Comparison of ENCODE assay signal across 8 mouse cellular contexts in the genomic region with DNA sequence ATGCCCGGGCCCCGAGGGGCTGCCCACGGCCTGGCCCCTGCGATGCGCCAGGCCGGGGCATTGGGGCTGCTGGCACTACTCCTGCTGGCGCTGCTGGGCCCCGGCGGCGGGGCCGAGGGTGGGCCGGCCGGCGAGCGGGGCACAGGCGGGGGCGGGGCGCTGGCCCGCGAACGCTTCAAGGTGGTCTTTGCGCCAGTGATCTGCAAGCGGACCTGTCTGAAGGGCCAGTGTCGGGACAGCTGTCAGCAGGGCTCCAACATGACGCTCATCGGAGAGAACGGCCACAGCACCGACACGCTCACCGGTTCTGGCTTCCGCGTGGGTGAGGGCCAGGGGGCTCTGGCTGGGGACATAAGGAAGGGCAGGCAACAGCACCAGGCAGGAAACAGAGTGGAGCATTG. TPM values are rescaled to one million over a fixed set of nuclear protein-coding genes. Genes with fewer than 3 reads are reported as not detected.
DNase-seq lines count a peak whose midpoint lies in the region; ATAC-seq lines count a peak whose summit lies in the region.

No protein-coding gene starts in this region.

- peak overlapping the region; percentile 90 for H3K9ac ChIP-seq in heart, embryonic 15.5 days
- peak overlapping the region; percentile 78 for H3K9ac ChIP-seq in hindbrain, embryonic 13.5 days
- peak overlapping the region; percentile 79 for H3K9ac ChIP-seq in midbrain, embryonic 11.5 days (ENCODE audit: low read length)

- no peaks in the 10 kb centered on the region for H3K36me3 ChIP-seq in heart, embryonic 15.5 days
- H3K36me3 ChIP-seq in hindbrain, embryonic 13.5 days = no peaks in the 10 kb centered on the region
- H3K36me3 ChIP-seq in midbrain, embryonic 11.5 days (ENCODE audit: control insufficient read depth, insufficient read depth, low read length) = no peaks in the 10 kb centered on the region

- peak overlapping the region; percentile 96 for H3K4me2 ChIP-seq in heart, embryonic 15.5 days
- peak overlapping the region; percentile 89 for H3K4me2 ChIP-seq in hindbrain, embryonic 13.5 days
- peak overlapping the region; percentile 92 for H3K4me2 ChIP-seq in midbrain, embryonic 11.5 days

- H3K4me3 ChIP-seq in heart, embryonic 15.5 days = peak overlapping the region; percentile 68
- peak overlapping the region; percentile 67 for H3K4me3 ChIP-seq in brown adipose tissue, adult 24 weeks (ENCODE audit: insufficient read depth, low read depth, low read length)
- H3K4me3 ChIP-seq in hindbrain, embryonic 13.5 days = peak overlapping the region; percentile 52
- H3K4me3 ChIP-seq in midbrain, embryonic 11.5 days (ENCODE audit: low read depth, low read length) = peak overlapping the region; percentile 52

- ATAC-seq in heart, embryonic 15.5 days (replicated peaks; ENCODE audit: insufficient number of reproducible peaks, insufficient read depth, low FRiP score, low read depth) = peak; percentile 33
- ATAC-seq in hindbrain, embryonic 13.5 days (ENCODE audit: low FRiP score) = peak; percentile 12
- peak; percentile 68 for ATAC-seq in midbrain, embryonic 11.5 days (ENCODE audit: low FRiP score)
- no peak for ATAC-seq in CD4-positive, CD25-positive, alpha-beta regulatory T cell, adult 4 months

- 2% methylated on average over 32 of the region's 32 CpGs for WGBS in heart, embryonic 15.5 days
- WGBS in hindbrain, embryonic 13.5 days = 1% methylated on average over 32 of the region's 32 CpGs
- 1% methylated on average over 32 of the region's 32 CpGs for WGBS in midbrain, embryonic 11.5 days

- DNase-seq in heart, adult 11 months = no peak
- peak; percentile 95 for DNase-seq in midbrain, embryonic 11.5 days (ENCODE audit: low spot score, missing footprints)
- no peak for DNase-seq in cerebellum, adult 11 months
- DNase-seq in layer of hippocampus, adult 9-10 months (ENCODE audit: low spot score) = no peak

- peak overlapping the region; percentile 94 for H3K27ac ChIP-seq in heart, embryonic 15.5 days
- peak overlapping the region; percentile 78 for H3K27ac ChIP-seq in brown adipose tissue, adult 24 weeks (replicated peaks; ENCODE audit: low read depth, low read length)
- peak overlapping the region; percentile 84 for H3K27ac ChIP-seq in hindbrain, embryonic 13.5 days
- H3K27ac ChIP-seq in midbrain, embryonic 11.5 days (ENCODE audit: low read depth, low read length) = no peak overlapping the region

- peaks cover 70% of the 10 kb centered on the region for H3K4me1 ChIP-seq in heart, embryonic 15.5 days (replicated peaks)
- H3K4me1 ChIP-seq in brown adipose tissue, adult 24 weeks (ENCODE audit: control insufficient read depth, insufficient read depth, insufficient read length, low read length) = peaks cover 7% of the 10 kb centered on the region
- H3K4me1 ChIP-seq in hindbrain, embryonic 13.5 days (replicated peaks) = peaks cover 62% of the 10 kb centered on the region
- H3K4me1 ChIP-seq in midbrain, embryonic 11.5 days (ENCODE audit: control insufficient read depth, insufficient read depth, low read length) = peaks cover 30% of the 10 kb centered on the region

- no peaks in the 10 kb centered on the region for H3K9me3 ChIP-seq in heart, embryonic 15.5 days (replicated peaks)
- no peaks in the 10 kb centered on the region for H3K9me3 ChIP-seq in hindbrain, embryonic 13.5 days
- H3K9me3 ChIP-seq in midbrain, embryonic 11.5 days (ENCODE audit: control insufficient read depth, low read length) = no peaks in the 10 kb centered on the region

- H3K27me3 ChIP-seq in heart, embryonic 15.5 days = peaks cover 29% of the 10 kb centered on the region
- H3K27me3 ChIP-seq in hindbrain, embryonic 13.5 days = peaks cover 88% of the 10 kb centered on the region
- peaks cover 41% of the 10 kb centered on the region for H3K27me3 ChIP-seq in midbrain, embryonic 11.5 days (ENCODE audit: control insufficient read depth, insufficient read depth, low read length)

RNA-seq across cellular contexts. Expression of a gene that starts 1.5 kb away (rescaled TPM):
- 26.6 and 43.3 TPM in 2 replicates for polyA plus RNA-seq in heart, embryonic 15.5 days (2015; fragmentation: Nextera tagmentation; extraction: Ambion mirVana)
- polyA plus RNA-seq in brown adipose tissue, adult 24 weeks (2012; ENCODE audit: insufficient read depth, insufficient read length, missing spikeins) = 59.4 and 101 TPM in 2 replicates
- 10.6 and 11.2 TPM in 2 replicates for polyA plus RNA-seq in hindbrain, embryonic 13.5 days (2015; fragmentation: Nextera tagmentation; extraction: Ambion mirVana)
- polyA plus RNA-seq in midbrain, embryonic 11.5 days (2014; fragmentation: Nextera tagmentation; extraction: Ambion mirVana) = 4.8 and 6.0 TPM in 2 replicates
- polyA plus RNA-seq in CD4-positive, CD25-positive, alpha-beta regulatory T cell, adult 4 months (2017; shearing (Covaris generic)) = not detected

RNA-seq across cellular contexts. Expression of a gene that starts 12.8 kb away (rescaled TPM):
- polyA plus RNA-seq in heart, embryonic 15.5 days (2015; fragmentation: Nextera tagmentation; extraction: Ambion mirVana) = 68.1 and 82.4 TPM in 2 replicates
- 55.7 and 58.4 TPM in 2 replicates for polyA plus RNA-seq in brown adipose tissue, adult 24 weeks (2012; ENCODE audit: insufficient read depth, insufficient read length, missing spikeins)
- polyA plus RNA-seq in hindbrain, embryonic 13.5 days (2015; fragmentation: Nextera tagmentation; extraction: Ambion mirVana) = 184 and 187 TPM in 2 replicates
- 157 and 158 TPM in 2 replicates for polyA plus RNA-seq in midbrain, embryonic 11.5 days (2014; fragmentation: Nextera tagmentation; extraction: Ambion mirVana)
- 10 to 100 TPM; 43.5 to 55.3 TPM for polyA plus RNA-seq in CD4-positive, CD25-positive, alpha-beta regulatory T cell, adult 4 months (2017; shearing (Covaris generic))

RNA-seq across cellular contexts. Expression of a gene that starts 16.1 kb away (rescaled TPM):
- 82.6 and 84.3 TPM in 2 replicates for polyA plus RNA-seq in heart, embryonic 15.5 days (2015; fragmentation: Nextera tagmentation; extraction: Ambion mirVana)
- 45.3 and 47.1 TPM in 2 replicates for polyA plus RNA-seq in brown adipose tissue, adult 24 weeks (2012; ENCODE audit: insufficient read depth, insufficient read length, missing spikeins)
- polyA plus RNA-seq in hindbrain, embryonic 13.5 days (2015; fragmentation: Nextera tagmentation; extraction: Ambion mirVana) = 6.7 and 10.1 TPM in 2 replicates
- 5.3 and 5.4 TPM in 2 replicates for polyA plus RNA-seq in midbrain, embryonic 11.5 days (2014; fragmentation: Nextera tagmentation; extraction: Ambion mirVana)
- 10 to 100 TPM; 14.4 to 20.7 TPM for polyA plus RNA-seq in CD4-positive, CD25-positive, alpha-beta regulatory T cell, adult 4 months (2017; shearing (Covaris generic))

RNA-seq across cellular contexts. Expression of a gene that starts 29.0 kb away (rescaled TPM):
- 53.5 and 65.9 TPM in 2 replicates for polyA plus RNA-seq in heart, embryonic 15.5 days (2015; fragmentation: Nextera tagmentation; extraction: Ambion mirVana)
- polyA plus RNA-seq in brown adipose tissue, adult 24 weeks (2012; ENCODE audit: insufficient read depth, insufficient read length, missing spikeins) = 49.2 and 54.3 TPM in 2 replicates
- 67.6 and 72.4 TPM in 2 replicates for polyA plus RNA-seq in hindbrain, embryonic 13.5 days (2015; fragmentation: Nextera tagmentation; extraction: Ambion mirVana)
- polyA plus RNA-seq in midbrain, embryonic 11.5 days (2014; fragmentation: Nextera tagmentation; extraction: Ambion mirVana) = 48.2 and 58.6 TPM in 2 replicates
- 10 to 100 TPM; 15.1 to 19.4 TPM for polyA plus RNA-seq in CD4-positive, CD25-positive, alpha-beta regulatory T cell, adult 4 months (2017; shearing (Covaris generic))

RNA-seq across cellular contexts. Expression of a gene that starts 38.1 kb away (rescaled TPM):
- 0.40 TPM in 1 of 2 replicates, not detected in the other for polyA plus RNA-seq in heart, embryonic 15.5 days (2015; fragmentation: Nextera tagmentation; extraction: Ambion mirVana)
- not detected in 2 replicates for polyA plus RNA-seq in brown adipose tissue, adult 24 weeks (2012; ENCODE audit: insufficient read depth, insufficient read length, missing spikeins)
- polyA plus RNA-seq in hindbrain, embryonic 13.5 days (2015; fragmentation: Nextera tagmentation; extraction: Ambion mirVana) = 0.44 and 0.63 TPM in 2 replicates
- polyA plus RNA-seq in midbrain, embryonic 11.5 days (2014; fragmentation: Nextera tagmentation; extraction: Ambion mirVana) = not detected in 2 replicates
- polyA plus RNA-seq in CD4-positive, CD25-positive, alpha-beta regulatory T cell, adult 4 months (2017; shearing (Covaris generic)) = 1 to 10 TPM; 1.9 to 2.4 TPM
